Mouse (Mus musculus): ENCODE results near the gene Klra2.
"Not testable (repeated sequence)": the region's sequence is repeated elsewhere in the genome, so short reads cannot be mapped to it uniquely, and the experiment has no call there.

Klra2 gene

DNA sequence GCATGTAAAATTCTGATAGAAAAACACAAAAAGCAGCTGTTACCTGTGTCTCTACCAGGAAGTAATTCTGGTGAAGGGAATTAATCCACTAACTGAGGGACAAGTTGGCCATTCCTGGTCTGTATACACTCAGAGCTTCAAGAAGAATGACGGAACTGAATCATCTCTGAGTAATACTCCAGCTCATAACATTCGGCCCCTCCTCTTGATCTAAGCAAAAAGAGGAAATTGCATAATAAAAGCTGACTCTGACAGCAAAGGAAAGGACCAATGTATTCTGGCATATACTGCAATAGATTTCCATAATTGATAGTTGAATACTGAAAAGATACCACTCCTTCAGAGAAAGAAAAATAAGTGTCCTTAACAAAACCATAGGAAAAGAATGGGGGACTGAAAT is at the start of gene Klra2:
Gene Klra2 (minus strand): TSS at position 157 of the 400 bp plus-strand sequence.
- DNase-seq (ENCODE audit: low read depth, low spot score), result no peak

DNA sequence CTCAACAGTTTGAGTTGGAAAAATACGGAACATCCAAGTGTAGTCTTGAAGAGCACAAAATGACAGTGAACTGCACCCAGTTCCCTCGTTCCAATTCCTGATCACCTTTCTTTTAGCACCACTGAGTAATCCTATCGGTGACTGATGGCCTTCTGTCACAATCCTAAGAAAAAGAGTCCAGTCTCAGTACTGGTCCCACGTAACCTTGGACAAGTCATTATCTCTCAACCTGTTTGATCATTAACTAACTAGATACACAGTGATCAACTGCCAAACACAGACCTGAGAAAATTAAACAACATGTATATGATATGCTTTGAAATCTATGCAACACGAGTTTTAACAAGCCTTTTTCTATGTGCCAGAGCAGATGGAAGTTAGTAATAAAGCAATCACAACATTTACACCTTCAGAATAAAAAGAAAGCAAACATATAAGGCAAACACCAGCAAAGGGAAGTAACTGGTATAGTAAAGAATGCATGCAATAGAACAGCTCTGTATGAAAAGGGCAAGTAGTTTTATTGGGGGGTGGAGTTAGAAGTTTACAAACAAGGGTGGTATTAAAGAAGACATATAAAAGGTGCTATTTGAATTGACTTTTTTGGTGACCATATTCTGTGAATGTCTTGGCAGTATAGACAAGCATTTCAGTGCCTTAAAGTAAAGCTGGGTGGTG is 47.4 kb upstream of the Klra2 start:
- DNase-seq (ENCODE audit: low read depth, low spot score), result peak; percentile 5

DNA sequence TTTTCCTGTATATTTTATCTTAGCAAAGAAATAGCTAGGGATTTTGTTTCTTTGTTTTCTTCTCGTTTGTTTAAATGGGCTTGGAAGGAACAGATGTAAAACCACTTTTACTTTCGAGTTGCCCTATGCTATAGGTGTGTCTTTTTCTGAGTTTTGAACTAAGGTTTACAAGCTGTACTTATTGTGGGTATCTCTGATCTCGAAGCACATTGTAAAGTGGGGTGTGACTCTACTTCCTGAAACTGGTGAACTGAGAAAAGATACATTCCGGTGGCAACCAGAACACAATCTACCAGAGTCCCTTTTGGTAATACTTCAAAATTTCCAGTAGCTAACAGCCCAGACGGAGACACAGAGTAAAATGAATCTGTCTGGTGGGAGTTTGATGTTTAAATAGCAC is 46.8 kb upstream of the Klra2 start:
- peak; percentile 34 for DNase-seq (ENCODE audit: low read depth, low spot score)

DNA sequence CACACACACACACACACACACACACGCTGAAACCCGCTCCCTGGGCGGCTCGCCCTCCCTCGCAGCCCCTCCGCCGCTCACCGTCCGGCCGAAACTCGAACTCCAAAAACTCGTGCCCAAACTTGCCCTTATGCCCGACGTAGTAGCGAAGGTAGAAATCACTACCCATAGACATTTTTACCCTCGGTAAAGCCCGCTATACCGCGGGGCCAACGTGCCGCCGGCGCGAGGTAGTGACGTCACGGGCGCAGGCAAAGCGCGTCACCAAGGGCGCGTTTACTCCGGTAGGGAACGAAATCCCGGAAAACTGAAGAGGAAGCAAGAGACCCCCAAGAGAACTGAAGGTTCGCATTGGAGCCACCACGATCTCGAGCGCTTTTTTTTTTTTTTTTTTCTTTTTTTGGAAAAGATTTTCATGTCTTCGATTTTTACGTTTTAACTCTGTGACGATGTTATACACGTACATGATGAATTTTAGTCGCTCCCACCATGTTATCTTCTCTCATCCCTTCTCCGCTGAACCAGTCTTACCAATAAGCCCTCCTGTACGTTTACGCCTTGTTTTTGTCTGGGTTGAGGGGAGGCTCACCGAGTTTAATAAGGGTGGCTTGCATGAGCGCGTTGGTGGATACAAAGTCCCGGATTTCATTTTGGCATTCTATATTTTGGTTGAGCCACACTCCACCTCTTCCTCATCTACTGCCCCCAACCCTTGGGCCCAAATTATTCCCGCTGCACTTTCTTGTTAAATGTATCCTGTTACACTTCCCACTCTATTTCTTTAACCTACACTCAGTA is 46.0 kb upstream of the Klra2 start, which contains the start of gene Magohb:
Gene Magohb (minus strand): TSS at position 254 of the 798 bp plus-strand sequence.
- peak; percentile 93 for DNase-seq (ENCODE audit: low read depth, low spot score)

DNA sequence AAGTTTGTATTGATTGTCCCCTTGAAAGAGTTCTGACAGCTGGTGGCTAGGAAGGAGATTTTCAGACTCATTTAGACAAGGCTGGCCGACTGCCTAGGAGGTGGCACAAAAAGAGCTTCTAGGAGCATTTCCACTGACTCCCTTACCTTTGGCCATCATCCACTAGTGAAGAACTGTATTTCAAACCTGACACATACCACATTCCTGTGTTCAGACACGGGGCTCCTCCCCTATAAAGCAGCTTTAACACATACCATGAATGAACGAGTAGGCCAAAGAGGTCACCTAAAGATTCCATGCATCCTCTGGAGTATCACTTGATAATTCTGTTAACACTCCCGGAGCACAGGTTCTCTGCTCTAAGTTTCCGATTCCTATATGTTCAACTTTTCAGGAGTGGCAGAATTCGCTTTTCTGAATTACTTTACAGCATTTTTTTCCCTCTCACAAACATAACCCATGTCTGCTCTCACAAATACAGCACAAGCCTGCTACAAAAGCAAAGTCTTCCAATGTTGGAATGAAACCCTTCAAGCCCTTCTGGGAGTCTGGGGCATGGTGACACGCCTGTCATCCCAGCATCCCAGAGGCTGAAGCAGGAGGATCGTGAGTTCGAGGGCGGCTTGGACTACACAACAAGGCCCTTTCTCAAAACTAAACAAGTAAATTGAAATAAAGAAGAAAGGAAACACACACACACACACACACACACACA is 45.3 kb upstream of the Klra2 start:
- DNase-seq (ENCODE audit: low read depth, low spot score), result peak; percentile 11

DNA sequence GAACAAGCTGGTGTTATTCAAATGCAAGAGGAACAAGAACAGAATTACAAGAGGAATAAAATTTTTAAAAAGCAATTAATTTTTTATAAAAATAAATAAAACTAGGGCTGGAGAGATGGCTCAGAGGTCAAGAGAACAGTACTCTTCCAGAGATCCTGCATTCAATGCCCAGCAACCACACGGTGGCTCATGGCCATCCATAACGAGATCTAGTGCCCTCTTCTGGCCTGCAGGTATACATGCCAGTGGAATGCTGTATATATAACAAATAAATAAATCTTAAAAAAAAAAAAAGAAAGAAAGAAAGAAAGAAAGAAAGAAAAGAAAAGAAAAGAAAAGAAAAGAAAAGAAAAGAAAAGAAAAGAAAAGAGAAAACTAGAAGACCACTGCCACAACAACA is 43.3 kb upstream of the Klra2 start:
- peak; percentile 61 for DNase-seq (ENCODE audit: low read depth, low spot score)

DNA sequence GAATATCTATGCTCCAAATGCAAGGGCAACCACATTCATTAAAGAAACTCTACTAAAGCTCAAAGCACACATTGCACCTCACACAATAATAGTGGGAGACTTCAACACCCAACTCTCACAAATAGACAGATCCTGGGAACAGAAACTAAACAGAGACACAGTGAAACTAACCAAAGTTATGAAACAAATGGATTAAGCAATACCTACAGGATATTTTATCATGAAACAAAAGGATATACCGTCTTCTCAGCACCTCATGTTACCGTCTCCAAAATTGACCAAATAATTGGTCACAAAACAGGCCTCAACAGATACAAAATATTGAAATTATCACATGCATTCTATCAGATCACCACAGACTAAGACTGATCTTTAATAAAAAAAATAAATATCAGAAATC is 31.0 kb upstream of the Klra2 start:
- DNase-seq (ENCODE audit: low read depth, low spot score), result not testable (repeated sequence)

DNA sequence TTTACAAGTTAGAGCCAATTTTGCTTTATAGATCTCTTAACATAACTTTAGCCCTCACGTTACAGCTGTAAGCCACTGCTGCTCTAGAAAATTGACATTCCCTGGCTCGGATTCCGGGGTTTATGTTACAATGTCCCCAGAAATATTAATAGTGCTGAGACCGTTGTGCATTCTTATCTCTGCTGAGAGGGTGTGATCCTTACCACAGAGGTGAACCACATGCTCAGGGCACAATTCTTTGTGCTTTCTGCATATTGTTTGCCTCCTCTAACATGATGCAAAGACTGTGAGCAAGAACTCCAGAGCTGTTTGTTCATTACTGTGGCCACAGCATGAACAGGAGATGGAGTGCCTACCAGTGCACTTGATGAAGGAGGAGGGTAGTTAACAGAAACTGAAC is 29.5 kb upstream of the Klra2 start:
- DNase-seq (ENCODE audit: low read depth, low spot score), result no peak

DNA sequence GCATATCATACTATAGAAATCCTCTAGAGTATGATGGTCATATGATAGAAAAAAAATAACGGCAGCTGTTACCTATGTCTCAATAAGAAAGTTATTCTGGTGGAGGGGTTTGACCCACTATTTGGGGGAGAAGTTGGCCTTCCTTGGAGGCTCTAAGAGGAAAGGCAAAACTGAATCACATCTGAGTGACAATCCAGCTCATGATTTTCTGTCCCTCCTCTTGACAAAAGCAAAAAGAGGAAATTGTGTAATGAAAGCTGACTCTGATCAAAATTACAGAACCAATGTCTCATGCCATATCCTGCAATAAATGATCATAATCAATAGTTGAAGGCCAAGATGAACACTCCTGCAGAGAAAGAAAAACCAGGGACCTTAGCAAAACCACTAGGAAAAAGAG is 25.1 kb upstream of the Klra2 start:
- DNase-seq (ENCODE audit: low read depth, low spot score), result no peak

DNA sequence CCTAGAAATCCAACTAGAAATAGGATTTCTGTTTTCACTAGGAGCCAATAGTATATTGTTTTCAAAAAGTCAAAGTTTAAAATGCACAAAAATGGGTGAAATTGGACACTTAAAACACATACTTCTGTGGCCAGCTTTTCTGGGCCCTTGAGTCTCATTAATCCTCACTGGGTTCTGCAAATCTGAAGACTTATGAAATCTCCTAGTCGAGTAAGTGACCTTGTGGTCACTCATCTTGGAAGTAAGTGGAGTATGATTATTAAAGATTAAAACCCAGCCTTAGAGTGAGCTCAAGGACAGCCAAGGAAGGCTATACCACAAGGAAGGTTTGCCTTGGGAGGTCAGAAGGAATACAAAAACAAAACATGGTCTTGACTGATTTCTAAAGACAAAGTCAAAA is 23.1 kb upstream of the Klra2 start:
- DNase-seq (ENCODE audit: low read depth, low spot score), result no peak

DNA sequence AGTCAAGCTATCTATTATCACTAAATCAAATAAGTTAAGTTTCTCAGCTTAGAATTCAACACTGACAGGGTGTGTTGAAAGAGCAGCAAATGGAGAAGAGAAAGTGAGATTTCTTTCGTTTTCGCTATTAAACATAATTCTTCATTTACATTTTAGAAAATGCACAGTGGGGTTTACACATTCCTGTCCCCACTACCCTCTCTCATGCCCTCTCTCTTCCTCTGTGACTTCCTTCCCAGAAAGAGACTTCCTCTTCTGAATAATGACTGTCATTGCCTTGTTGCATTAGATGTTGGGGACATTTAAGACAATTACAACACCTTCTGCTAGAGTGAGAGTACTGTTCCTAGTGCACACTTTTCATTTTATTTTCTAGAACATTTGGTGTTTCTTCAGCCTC is 22.4 kb upstream of the Klra2 start:
- DNase-seq (ENCODE audit: low read depth, low spot score), result no peak

DNA sequence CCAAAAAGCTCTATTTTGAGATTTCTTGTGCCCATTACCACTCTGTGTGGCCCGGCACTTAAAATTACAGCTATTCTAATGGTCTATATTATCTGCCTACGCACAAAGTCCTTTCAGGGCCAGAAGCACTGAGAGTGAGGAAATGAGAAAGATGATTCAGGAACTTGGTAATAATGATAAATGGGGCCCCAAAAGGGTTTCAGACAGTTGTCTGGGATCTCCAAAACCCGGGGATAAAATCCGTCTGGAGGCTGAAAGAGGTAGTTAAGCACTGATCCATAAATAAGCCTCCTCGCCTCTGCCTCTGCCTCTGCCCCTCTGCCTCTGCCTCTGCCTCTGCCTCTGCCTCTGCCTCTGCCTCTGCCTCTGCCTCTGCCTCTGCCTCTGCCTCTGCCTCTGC is 17.0 kb upstream of the Klra2 start:
- no peak for DNase-seq (ENCODE audit: low read depth, low spot score)

DNA sequence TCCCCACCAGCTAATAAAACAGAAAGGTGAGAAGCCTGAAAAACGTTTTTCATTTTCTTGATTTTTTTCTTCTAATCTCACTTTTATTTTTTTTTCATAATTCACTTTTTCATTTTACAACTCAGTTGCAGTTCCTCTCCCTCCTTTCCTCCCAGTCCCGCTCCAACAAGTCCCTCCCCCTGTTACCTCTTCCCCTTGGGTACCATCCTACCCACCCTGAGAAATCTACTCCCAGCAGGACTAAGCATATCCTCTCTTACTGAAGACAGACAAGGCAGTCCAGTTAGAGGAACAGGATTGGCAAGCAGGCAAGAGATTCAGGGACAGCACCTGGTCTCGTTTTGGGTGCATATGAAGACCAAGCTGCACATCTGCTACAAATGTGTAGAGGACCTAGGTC is 15.6 kb upstream of the Klra2 start:
- no peak for DNase-seq (ENCODE audit: low read depth, low spot score)

DNA sequence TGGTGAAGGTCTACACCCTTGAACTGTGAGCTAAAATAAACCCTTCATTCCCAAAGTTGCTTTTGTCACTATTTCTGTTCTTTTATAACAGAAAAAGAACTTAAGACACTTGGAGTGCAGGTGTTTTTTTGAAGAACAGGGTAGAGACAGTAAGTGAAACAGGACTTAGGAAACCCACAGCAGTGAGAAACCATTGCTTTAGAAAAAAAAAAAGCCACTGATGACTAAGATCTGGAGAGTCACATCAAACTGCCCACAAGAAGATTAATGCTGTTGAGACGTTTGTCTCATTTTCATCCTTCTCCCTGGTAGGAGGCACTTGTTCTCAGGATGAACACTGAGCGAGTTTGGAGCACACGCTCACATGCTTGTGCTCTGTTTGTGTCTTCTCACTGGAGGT is 14.8 kb upstream of the Klra2 start:
- no peak for DNase-seq (ENCODE audit: low read depth, low spot score)

DNA sequence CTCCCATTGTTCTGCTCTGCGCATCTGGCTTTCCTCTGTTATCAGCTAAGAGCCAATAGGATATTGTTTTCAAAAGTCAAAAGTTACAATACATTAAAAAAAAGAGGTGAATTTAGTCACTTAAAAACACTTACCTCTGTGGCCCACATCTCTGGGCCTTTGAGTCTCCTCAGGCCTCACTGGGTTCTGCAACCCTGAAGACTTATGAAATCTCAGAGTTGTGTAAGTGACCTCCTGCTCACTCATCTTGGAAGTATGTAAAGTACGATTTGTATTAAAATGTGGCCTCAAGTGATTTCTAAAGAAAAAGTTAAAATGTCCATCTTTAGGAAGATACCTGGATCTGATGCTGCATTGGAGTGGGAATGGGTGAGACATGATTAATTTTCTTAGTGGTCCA is 2.1 kb downstream of the Klra2 start:
- no peak for DNase-seq (ENCODE audit: low read depth, low spot score)
